Mouse (Mus musculus) layer of hippocampus, adult 6 months (tissue): Measurements from ENCODE around the gene Cd59a. TPM values are rescaled to one million over a fixed set of nuclear protein-coding genes. Genes with fewer than 3 reads are reported as not detected.

Source experiments
- long read RNA-seq, 2 experiments: library from polyadenylated mRNA; unstranded; transcript quantifications; one replicate each; pipeline ENCODE4 v2.0.0; 2019 to 2020
- polyA plus RNA-seq: library from polyadenylated mRNA; unstranded; fragments of <200 nt; fragmentation: Nextera tagmentation; gene quantifications from 2 replicates; pipeline ENCODE4 v1.2.3, GENCODE M21; 2021

The Cd59a gene
- polyA plus RNA-seq: 6.9 and 22.7 TPM in 2 replicates
- long read RNA-seq, experiment 1, transcript Cd59a-201 (4 exons, 1,691 nt): major isoform, 10 of 10 reads
- long read RNA-seq, experiment 1, partial matches to known transcripts: 0 of 10 reads
- long read RNA-seq, experiment 1, other reads (novel, unspliced or antisense): 0 of 10 reads
- long read RNA-seq, experiment 2, transcript Cd59a-201 (4 exons, 1,691 nt): major isoform, 34 of 39 reads
- long read RNA-seq, experiment 2, partial matches to known transcripts: 0 of 39 reads
- long read RNA-seq, experiment 2, other reads (novel, unspliced or antisense): 4 of 39 reads

DNA sequence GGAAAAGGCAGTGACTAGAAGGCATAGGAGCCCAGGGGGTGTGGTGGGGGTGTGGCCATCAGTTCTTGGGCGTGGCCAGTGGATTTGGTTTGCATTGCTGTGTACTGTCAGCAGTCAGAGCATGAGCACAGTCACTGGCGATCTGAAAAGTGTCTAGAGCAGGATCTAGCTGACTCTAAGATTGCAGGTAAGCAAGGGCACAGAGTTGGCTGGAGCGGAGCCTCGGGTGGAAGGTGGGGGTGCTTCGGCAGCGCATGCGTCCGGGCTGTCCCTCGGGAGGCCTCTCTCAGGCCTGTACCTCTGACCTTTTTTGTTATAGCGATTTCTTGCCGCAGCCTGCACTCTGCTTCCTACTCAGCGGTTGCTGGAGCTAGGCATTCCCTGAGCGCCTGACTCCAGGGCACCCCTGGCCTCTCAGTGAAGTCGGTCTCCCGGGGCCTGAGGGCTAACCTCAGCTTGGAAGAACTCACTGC is at the start of gene Cd59a:
Gene Cd59a (plus strand): TSS at position 61 of the 473 bp plus-strand sequence.

DNA sequence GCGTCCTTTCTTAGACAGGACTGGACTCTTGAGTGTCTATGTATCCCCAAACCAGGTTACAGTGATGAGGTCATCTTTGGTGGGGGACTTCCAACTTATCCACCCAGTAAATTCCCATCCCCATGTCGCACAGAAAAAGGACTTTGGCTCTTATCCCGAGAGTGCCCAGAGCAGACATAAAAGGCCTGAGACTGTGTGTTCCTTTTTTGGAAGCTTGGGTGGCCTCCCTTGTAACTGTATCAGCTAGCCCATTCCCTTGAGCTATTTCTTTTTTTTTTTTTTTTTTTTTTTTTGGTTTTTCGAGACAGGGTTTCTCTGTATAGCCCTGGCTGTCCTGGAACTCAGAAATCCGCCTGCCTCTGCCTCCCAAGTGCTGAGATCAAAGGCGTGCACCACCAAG is 30.1 kb upstream of the Cd59a start, which contains the start of gene Gm10912:
Gene Gm10912 (plus strand): TSS at position 301 of the 400 bp plus-strand sequence.

DNA sequence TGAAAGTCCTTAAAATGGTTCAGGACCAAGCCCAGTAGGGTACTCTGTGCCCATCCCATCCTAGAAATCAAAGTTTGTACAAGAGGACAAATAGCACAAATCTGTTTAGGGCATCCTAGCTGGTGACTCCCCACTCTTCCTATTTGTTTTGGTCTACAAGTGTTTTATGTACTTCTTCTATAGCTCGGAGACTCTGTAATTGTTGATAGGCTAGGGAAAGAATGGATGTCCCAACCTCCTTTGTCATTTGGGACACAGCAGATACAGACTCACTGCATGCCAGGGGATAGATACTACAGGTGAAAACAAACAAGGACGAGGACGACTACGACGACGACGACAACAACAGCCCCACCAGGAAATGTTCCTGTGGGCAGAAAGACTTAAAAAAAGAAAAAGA is 27.2 kb upstream of the Cd59a start, which contains the start of gene Gm10799:
Gene Gm10799 (minus strand): TSS at position 101 of the 400 bp plus-strand sequence.

DNA sequence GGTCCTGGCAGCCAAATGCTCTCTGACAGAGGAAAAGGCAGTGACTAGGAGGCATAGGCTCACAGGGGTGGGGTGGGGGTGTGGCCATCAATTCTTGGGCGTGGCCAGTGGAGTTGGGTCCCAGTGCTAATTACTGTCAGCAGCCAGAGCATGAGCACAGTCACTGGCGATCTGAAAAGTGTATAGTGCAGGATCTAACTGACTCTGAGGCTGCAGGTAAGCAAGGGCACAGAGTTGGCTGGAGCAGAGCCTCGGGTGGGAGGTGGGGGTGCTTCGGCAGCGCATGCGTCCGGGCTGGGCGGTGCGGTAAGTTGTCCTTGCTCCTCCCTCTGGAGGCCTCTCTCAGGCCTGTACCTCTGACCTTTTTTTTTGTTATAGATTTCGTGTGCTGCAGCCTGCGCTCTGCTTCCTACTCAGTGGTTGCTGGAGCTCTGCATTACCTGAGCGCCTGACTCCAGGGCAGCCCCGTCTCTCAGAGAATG is 25.9 kb upstream of the Cd59a start, which contains the start of gene Cd59b:
Gene Cd59b (plus strand): TSS at position 146 of the 482 bp plus-strand sequence.

DNA sequence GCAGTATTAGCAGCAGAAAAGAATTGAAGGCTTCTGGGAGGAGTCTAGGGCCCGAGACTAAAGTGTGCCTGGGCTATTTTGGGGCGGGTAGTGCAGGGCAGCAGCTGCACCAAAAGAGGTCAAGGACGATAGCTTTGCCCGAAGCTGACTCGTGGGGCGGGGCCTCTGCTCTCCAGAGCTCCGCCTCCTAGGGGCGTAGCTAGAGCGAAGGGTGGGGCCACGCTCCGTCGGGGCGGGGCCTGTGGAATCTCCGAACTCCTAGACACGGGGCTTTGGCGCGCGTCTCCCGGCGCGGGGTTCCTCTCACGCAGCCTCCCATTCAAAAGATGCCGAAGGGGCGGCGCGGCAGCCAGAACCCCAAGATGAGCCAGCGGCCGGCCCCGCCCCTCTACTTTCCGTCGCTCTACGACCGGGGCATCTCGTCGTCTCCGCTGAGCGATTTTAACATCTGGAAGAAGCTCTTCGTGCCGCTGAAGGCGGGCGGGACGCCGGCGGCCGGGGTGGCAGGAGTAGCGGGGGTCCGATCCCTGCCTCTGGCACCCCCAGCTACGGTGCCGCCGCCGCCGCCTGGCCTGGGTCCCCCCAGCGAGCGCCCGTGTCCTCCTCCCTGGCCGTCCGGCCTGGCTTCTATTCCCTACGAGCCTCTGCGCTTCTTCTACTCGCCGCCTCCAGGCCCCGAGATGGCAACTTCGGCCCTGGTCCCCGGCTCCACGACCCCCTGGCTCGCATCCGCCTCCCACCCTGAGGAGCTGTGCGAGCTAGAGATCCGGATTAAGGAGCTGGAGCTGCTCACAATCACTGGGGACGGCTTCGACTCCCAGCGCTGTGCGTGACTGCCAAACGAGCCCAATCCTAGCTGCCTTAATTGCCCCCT is 27.1 kb downstream of the Cd59a start, which contains the start of gene A930018P22Rik:
Gene A930018P22Rik (plus strand): TSS at position 265 of the 874 bp plus-strand sequence.

Other genes with a start within 250 kb of the Cd59a start
- gene Lmo2, start 137.8 kb upstream of the Cd59a start, polyA plus RNA-seq: 15.3 and 16.2 TPM in 2 replicates
- gene Fbxo3, start 68.1 kb upstream of the Cd59a start, polyA plus RNA-seq: 31.3 and 35.6 TPM in 2 replicates
- gene 4931422A03Rik, start 67.4 kb upstream of the Cd59a start, polyA plus RNA-seq: 0.67 TPM in 1 of 2 replicates, not detected in the other
- 0.08 TPM in 1 of 2 replicates, not detected in the other for gene Gm10912, start 30.0 kb upstream of the Cd59a start, polyA plus RNA-seq
- not detected in 2 replicates for gene Gm10799, start 27.3 kb upstream of the Cd59a start, polyA plus RNA-seq
- gene Cd59b, start 26.0 kb upstream of the Cd59a start, polyA plus RNA-seq: 4.5 and 7.8 TPM in 2 replicates
- gene A930018P22Rik, start 27.0 kb downstream of the Cd59a start, polyA plus RNA-seq: 0.24 TPM in 1 of 2 replicates, not detected in the other